Mouse (Mus musculus) CD4-positive, CD25-positive, alpha-beta regulatory T cell, adult 2 months (primary cell): Measurements from ENCODE around the gene Pi4ka.
A peak's percentile ranks its signal among the peaks of the same experiment; 100 is the strongest.

Experiments used
- DNase-seq: peaks from one replicate; pipeline ENCODE4 v3.0.0-alpha.2; 2012; ENCODE audit warnings: low read depth, low spot score

The Pi4ka gene

GRCm38 (mm10) chr16:17275721-17276120 lies 130.4 kb downstream of the Pi4ka start, which contains the start of gene Tmem191c:
Gene Tmem191c, plus strand, starts transcription at chr16:17276077.
- no peak for DNase-seq

- no peak for DNase-seq
These were observed 134.3 kb downstream of the Pi4ka start for GRCm38 (mm10) chr16:17271856-17272255.

- peak; percentile 48 for DNase-seq
These were observed 135.0 kb downstream of the Pi4ka start for GRCm38 (mm10) chr16:17271124-17271523.

- no peak for DNase-seq
These were observed 136.2 kb downstream of the Pi4ka start for GRCm38 (mm10) chr16:17269872-17270271.

- no peak for DNase-seq
These were observed 138.2 kb downstream of the Pi4ka start for GRCm38 (mm10) chr16:17267937-17268336.

- no peak for DNase-seq
These were observed 140.0 kb downstream of the Pi4ka start for GRCm38 (mm10) chr16:17266113-17266512.

- DNase-seq: no peak
These were observed 144.8 kb downstream of the Pi4ka start for GRCm38 (mm10) chr16:17261341-17261740.

GRCm38 (mm10) chr16:17258917-17259316 lies 147.2 kb downstream of the Pi4ka start:
- no peak for DNase-seq

- peak; percentile 22 for DNase-seq
These were observed 148.7 kb downstream of the Pi4ka start for GRCm38 (mm10) chr16:17257359-17257821.

- DNase-seq: no peak
These were observed 150.8 kb downstream of the Pi4ka start for GRCm38 (mm10) chr16:17255270-17255669.

- no peak for DNase-seq
These were observed 152.0 kb downstream of the Pi4ka start for GRCm38 (mm10) chr16:17254005-17254597.

GRCm38 (mm10) chr16:17252841-17253240 lies 153.3 kb downstream of the Pi4ka start:
- DNase-seq: no peak

- no peak for DNase-seq
These were observed 153.9 kb downstream of the Pi4ka start for GRCm38 (mm10) chr16:17252086-17252726.

GRCm38 (mm10) chr16:17251539-17251938 lies 154.6 kb downstream of the Pi4ka start:
- no peak for DNase-seq

- no peak for DNase-seq
These were observed 157.0 kb downstream of the Pi4ka start for GRCm38 (mm10) chr16:17249135-17249534.

- no peak for DNase-seq
These were observed 158.4 kb downstream of the Pi4ka start for GRCm38 (mm10) chr16:17247727-17248126.

GRCm38 (mm10) chr16:17244996-17245395 lies 161.1 kb downstream of the Pi4ka start:
- no peak for DNase-seq

GRCm38 (mm10) chr16:17243731-17244130 lies 162.4 kb downstream of the Pi4ka start:
- DNase-seq: no peak

- DNase-seq: no peak
These were observed 166.7 kb downstream of the Pi4ka start for GRCm38 (mm10) chr16:17239409-17239808.

- no peak for DNase-seq
These were observed 168.5 kb downstream of the Pi4ka start for GRCm38 (mm10) chr16:17237634-17238033.

GRCm38 (mm10) chr16:17234916-17235665 lies 171.0 kb downstream of the Pi4ka start:
- DNase-seq: no peak

GRCm38 (mm10) chr16:17234499-17234895 lies 171.6 kb downstream of the Pi4ka start:
- peak; percentile 34 for DNase-seq
